Mouse (Mus musculus) neural tube, embryonic 12.5 days (tissue): ENCODE results near the gene Serpinb6c. TPM values are rescaled to one million over a fixed set of nuclear protein-coding genes. Genes with fewer than 3 reads are reported as not detected.
"Not testable (repeated sequence)": the region's sequence is repeated elsewhere in the genome, so short reads cannot be mapped to it uniquely, and the experiment has no call there.

Experiments used
- ATAC-seq: fragments of 200-750 bp; cut with Nextera tagmentation; 2 replicates; pipeline ENCODE4 v1.8.0; 2017; ENCODE audit warnings: low read depth, mild to moderate bottlenecking, moderate TSS enrichment, moderate library complexity; ENCODE audit not compliant: low FRiP score
- H3K27ac ChIP-seq: fragments of 300-500 bp; sonication (generic); 2 replicates; pipeline ENCODE4 v1.5.1; 2016
- H3K27me3 ChIP-seq: fragments of 300-500 bp; sonication (generic); replicated peaks from 2 replicates; pipeline ENCODE4 v1.6.1; 2016; ENCODE audit warnings: mild to moderate bottlenecking
- H3K36me3 ChIP-seq: fragments of 300-500 bp; sonication (generic); 2 replicates; pipeline ENCODE4 v1.6.1; 2016; ENCODE audit warnings: mild to moderate bottlenecking
- H3K4me1 ChIP-seq: fragments of 300-500 bp; sonication (generic); 2 replicates; pipeline ENCODE4 v1.6.1; 2016
- H3K4me2 ChIP-seq: fragments of 300-500 bp; sonication (generic); replicated peaks from 2 replicates; pipeline ENCODE4 v1.6.1; 2016; ENCODE audit warnings: mild to moderate bottlenecking
- H3K4me3 ChIP-seq: fragments of 300-500 bp; sonication (generic); 2 replicates; pipeline ENCODE4 v1.5.1; 2016
- H3K9ac ChIP-seq: fragments of 300-500 bp; sonication (generic); 2 replicates; pipeline ENCODE4 v1.6.1; 2016; ENCODE audit warnings: mild to moderate bottlenecking
- H3K9me3 ChIP-seq: fragments of 300-500 bp; sonication (generic); 2 replicates; pipeline ENCODE4 v1.6.1; 2016; ENCODE audit warnings: mild to moderate bottlenecking
- WGBS: fragments of 180-500 bp; shearing (Covaris S2); methylation state at CpG from one replicate; pipeline ENCODE4 v1.1.7; 2016; 5-methylcytosine and 5-hydroxymethylcytosine counted together
- polyA plus RNA-seq: library from polyadenylated mRNA; unstranded; fragments of >200 nt; fragmentation: Nextera tagmentation; extraction: Ambion mirVana; gene quantifications from 2 replicates; pipeline ENCODE4 v1.2.1, GENCODE M21; 2016

Gene Serpinb6c
- polyA plus RNA-seq = 0.29 TPM in 2 replicates

GRCm38 (mm10) chr13:33905176-33905954 is at the start of gene Serpinb6c:
Gene Serpinb6c, minus strand, starts transcription at chr13:33905708.
- H3K9ac ChIP-seq = no peak within 1 kb of the TSS
- no peak within 1 kb of the TSS for H3K27ac ChIP-seq
- 76% methylated on average over 18 of the region's 18 CpGs for WGBS
- H3K4me3 ChIP-seq = no peak within 1 kb of the TSS
- no peaks in the 10 kb centered on the region for H3K9me3 ChIP-seq
- H3K27me3 ChIP-seq = no peaks in the 10 kb centered on the region
- H3K4me1 ChIP-seq = no peaks in the 10 kb centered on the region
- H3K4me2 ChIP-seq = no peak within 1 kb of the TSS
- 0 out of 2 replicates have a peak, but pooled peaks have one; percentile 13 for ATAC-seq
- no peaks in the 10 kb centered on the region for H3K36me3 ChIP-seq

DNA sequence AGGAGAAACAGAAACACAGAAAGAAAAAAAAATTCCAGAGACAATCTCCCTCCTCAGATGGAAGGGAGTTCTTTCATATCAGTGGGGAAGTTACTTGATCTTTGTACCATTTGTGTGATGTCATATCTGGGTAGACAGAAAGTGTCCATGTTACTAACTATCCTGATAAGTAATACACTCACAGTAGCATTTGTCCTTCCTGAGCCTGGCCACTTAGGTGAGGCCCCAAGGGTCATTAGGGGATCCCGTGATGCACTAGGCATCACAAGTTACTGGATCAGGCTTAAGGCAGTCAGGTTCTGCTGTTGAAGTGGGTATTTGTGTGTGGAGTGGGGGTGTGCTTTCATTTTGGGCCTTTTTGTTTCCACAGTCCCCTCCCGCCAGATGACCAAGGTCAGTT is 47.4 kb upstream of the Serpinb6c start:
- Histone ChIP-seq H3K27me3 (no peaks in the 10 kb centered on the region), H3K4me1 (no peaks in the 10 kb centered on the region), H3K36me3 (no peaks in the 10 kb centered on the region), H3K4me3 (no peak overlapping the region), H3K9me3 (no peaks in the 10 kb centered on the region), H3K9ac (no peak overlapping the region), H3K27ac (no peak overlapping the region), H3K4me2 (no peak overlapping the region)
- ATAC-seq = no peak
- 82% methylated on average over 2 of the region's 2 CpGs for WGBS

DNA sequence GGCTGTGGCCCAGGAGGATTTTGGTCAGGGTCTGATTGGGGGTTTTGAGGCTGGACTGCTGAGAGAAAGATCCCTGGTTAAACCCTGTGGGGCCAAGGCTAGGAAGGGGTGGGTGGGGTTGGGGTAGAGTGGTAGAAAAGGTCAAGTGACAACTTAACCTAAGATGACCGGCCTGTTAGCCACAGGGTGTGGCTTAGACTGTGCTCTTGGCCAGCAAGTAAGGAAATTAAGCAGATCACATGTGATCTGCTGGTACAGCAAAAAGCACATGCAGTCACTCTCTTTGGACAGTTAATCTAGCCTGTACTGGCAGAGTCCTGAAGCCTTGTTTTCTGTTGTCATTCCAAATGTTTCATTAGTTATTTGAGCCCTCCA is 46.6 kb upstream of the Serpinb6c start:
- Histone ChIP-seq H3K9me3 (no peaks in the 10 kb centered on the region), H3K4me2 (no peak overlapping the region), H3K4me1 (no peaks in the 10 kb centered on the region), H3K27me3 (no peaks in the 10 kb centered on the region), H3K36me3 (no peaks in the 10 kb centered on the region), H3K4me3 (no peak overlapping the region), H3K27ac (no peak overlapping the region), H3K9ac (no peak overlapping the region)
- no peak for ATAC-seq
- 65% methylated on average over 1 of the region's 1 CpGs for WGBS

- Histone ChIP-seq H3K9me3 (no peaks in the 10 kb centered on the region), H3K4me1 (no peaks in the 10 kb centered on the region), H3K9ac (no peak overlapping the region), H3K36me3 (no peaks in the 10 kb centered on the region), H3K4me3 (no peak overlapping the region), H3K4me2 (no peak overlapping the region), H3K27ac (no peak overlapping the region), H3K27me3 (no peaks in the 10 kb centered on the region)
- no peak for ATAC-seq
- WGBS = 86% methylated on average over 4 of the region's 4 CpGs
Measured at GRCm38 (mm10) chr13:33951308-33952074, 46.0 kb upstream of the Serpinb6c start.

DNA sequence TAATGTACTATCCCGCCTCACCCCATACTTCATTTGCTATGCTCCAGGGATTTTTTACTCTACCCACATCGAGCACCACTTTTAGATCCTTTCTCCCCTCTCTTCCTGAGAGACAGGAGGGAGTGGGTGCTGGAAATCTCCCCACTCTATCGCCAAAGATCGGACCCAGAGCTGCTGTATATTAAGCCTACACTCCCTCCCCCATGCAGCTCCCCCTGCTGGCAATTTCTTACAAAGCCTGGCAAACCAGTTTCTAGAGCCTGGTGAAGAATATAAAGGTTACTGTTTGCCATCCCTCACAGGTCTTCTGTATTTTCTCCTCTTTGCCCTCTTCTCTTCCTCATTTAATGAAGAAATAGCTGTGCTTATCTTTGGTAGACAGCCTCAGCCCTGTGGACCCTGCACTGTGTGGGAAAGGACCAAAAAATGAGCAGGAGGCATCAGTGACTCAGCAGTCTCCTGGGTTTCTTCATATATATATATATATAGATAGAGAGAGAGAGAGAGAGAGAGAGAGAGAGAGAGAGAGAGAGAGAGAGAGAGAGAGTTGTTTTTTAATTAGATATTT is 36.8 kb upstream of the Serpinb6c start:
- no peak overlapping the region for H3K27ac ChIP-seq
- H3K9ac ChIP-seq = no peak overlapping the region
- H3K36me3 ChIP-seq = no peaks in the 10 kb centered on the region
- no peak for ATAC-seq
- H3K9me3 ChIP-seq = no peaks in the 10 kb centered on the region
- no peaks in the 10 kb centered on the region for H3K27me3 ChIP-seq
- WGBS = 53% methylated on average over 4 of the region's 4 CpGs
- H3K4me2 ChIP-seq = no peak overlapping the region
- H3K4me3 ChIP-seq = no peak overlapping the region
- no peaks in the 10 kb centered on the region for H3K4me1 ChIP-seq

DNA sequence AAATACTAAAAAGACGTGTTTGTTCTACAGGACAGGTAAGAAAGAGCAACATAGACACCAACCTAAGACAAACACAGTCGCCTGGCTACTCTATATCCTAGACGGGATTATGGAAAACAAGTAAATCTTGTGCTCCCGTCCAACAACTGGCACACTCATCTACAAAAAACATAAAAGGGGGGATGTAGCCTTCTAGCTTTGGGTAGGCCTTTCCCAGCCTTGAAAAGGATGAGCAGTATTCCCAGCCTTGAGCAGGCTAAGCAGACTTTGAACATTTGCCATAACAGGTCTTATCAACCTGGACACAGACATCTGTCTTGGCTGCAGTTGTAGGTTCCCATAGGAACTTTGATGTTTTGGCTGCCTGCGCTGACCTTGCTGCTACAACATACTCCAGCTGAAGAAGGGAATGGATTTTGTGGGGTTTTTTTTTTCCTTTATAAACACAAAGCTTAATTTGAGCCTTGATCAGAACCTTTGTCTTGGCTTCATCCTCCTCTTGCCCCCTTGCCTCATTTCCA is 35.8 kb upstream of the Serpinb6c start:
- Histone ChIP-seq H3K27ac (no peak overlapping the region), H3K4me2 (no peak overlapping the region), H3K9me3 (no peaks in the 10 kb centered on the region), H3K9ac (no peak overlapping the region), H3K27me3 (no peaks in the 10 kb centered on the region), H3K36me3 (no peaks in the 10 kb centered on the region), H3K4me3 (no peak overlapping the region), H3K4me1 (no peaks in the 10 kb centered on the region)
- ATAC-seq = no peak
- WGBS = 86% methylated on average over 5 of the region's 5 CpGs

GRCm38 (mm10) chr13:33937587-33937986 is 32.1 kb upstream of the Serpinb6c start:
- not testable (repeated sequence) for H3K27me3 ChIP-seq, ATAC-seq, H3K4me3 ChIP-seq, H3K9me3 ChIP-seq, H3K27ac ChIP-seq, H3K36me3 ChIP-seq, H3K9ac ChIP-seq, H3K4me2 ChIP-seq, H3K4me1 ChIP-seq

DNA sequence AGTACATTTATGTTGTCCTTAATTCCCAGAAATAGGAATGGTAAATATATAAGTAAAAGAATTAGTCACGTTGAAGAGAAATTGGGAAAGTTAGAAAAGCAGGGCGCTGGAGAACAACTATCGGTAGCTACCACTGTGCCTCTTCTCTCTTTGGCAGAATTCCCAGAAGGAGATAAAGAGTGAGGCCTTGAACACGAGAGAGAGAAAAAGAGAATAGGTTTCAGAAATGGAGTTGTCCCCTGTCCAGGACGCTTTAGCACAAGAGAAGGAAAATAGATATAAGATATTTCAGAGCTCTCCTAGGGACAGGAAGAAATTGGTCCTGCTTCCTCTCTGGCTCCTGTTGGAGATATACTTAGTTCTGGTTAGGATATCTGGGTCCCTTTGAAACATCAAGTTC is 31.6 kb upstream of the Serpinb6c start:
- Histone ChIP-seq H3K36me3 (no peaks in the 10 kb centered on the region), H3K4me1 (no peaks in the 10 kb centered on the region), H3K27ac (no peak overlapping the region), H3K4me3 (no peak overlapping the region), H3K27me3 (no peaks in the 10 kb centered on the region), H3K4me2 (no peak overlapping the region), H3K9me3 (no peaks in the 10 kb centered on the region), H3K9ac (no peak overlapping the region)
- ATAC-seq = no peak
- WGBS = 94% methylated on average over 5 of the region's 5 CpGs

- Histone ChIP-seq H3K4me1 (no peaks in the 10 kb centered on the region), H3K4me3 (peak overlapping the region; percentile 47), H3K27me3 (no peaks in the 10 kb centered on the region), H3K9ac (peak overlapping the region; percentile 60), H3K9me3 (no peaks in the 10 kb centered on the region), H3K27ac (no peak overlapping the region), H3K36me3 (no peaks in the 10 kb centered on the region), H3K4me2 (peak overlapping the region; percentile 91)
- ATAC-seq = peak; percentile 88
- under 1% methylated on average over 44 of the region's 44 CpGs for whole genome bisulfite sequencing
Measured at GRCm38 (mm10) chr13:33935465-33936181, 30.1 kb upstream of the Serpinb6c start.

DNA sequence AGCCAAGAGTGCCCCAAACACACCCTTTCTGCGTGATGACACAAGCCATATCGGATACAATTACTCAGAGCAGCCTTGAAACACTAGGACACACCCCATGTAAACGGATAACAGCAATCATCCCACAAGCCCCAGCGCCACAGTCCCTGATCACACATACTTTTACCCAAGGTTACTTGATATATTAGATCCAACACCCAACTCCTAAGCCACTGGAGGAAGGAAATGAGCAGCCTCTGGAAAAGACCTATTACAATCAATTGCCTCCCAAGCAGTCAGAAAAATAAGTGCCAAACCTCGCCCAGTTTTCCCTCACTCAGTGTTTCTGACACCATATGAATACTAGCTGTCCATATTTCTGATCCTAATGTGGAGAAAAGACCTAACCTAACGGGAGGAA is 29.2 kb upstream of the Serpinb6c start:
- H3K9me3 ChIP-seq = no peaks in the 10 kb centered on the region
- H3K4me3 ChIP-seq = no peak overlapping the region
- H3K36me3 ChIP-seq = no peaks in the 10 kb centered on the region
- H3K4me1 ChIP-seq = no peaks in the 10 kb centered on the region
- WGBS = 79% methylated on average over 6 of the region's 6 CpGs
- H3K4me2 ChIP-seq = peak overlapping the region; percentile 91
- H3K27ac ChIP-seq = no peak overlapping the region
- no peak for ATAC-seq
- H3K9ac ChIP-seq = no peak overlapping the region
- H3K27me3 ChIP-seq = no peaks in the 10 kb centered on the region

- Histone ChIP-seq H3K36me3 (no peaks in the 10 kb centered on the region), H3K9ac (no peak overlapping the region), H3K9me3 (no peaks in the 10 kb centered on the region), H3K4me3 (no peak overlapping the region), H3K27me3 (no peaks in the 10 kb centered on the region), H3K4me1 (no peaks in the 10 kb centered on the region), H3K27ac (no peak overlapping the region), H3K4me2 (no peak overlapping the region)
- WGBS = 88% methylated on average over 3 of the region's 3 CpGs
- no peak for ATAC-seq
Measured at GRCm38 (mm10) chr13:33930912-33931311, 25.4 kb upstream of the Serpinb6c start.

GRCm38 (mm10) chr13:33930281-33930680 is 24.8 kb upstream of the Serpinb6c start:
- no peaks in the 10 kb centered on the region for H3K9me3 ChIP-seq
- ATAC-seq = no peak
- H3K27ac ChIP-seq = no peak overlapping the region
- no peaks in the 10 kb centered on the region for H3K27me3 ChIP-seq
- no peaks in the 10 kb centered on the region for H3K4me1 ChIP-seq
- H3K4me2 ChIP-seq = no peak overlapping the region
- WGBS = 88% methylated on average over 2 of the region's 2 CpGs
- H3K9ac ChIP-seq = no peak overlapping the region
- H3K36me3 ChIP-seq = no peaks in the 10 kb centered on the region
- H3K4me3 ChIP-seq = no peak overlapping the region
